Mouse (Mus musculus): ENCODE measurements around the gene Nob1. TPM values are rescaled to one million over a fixed set of nuclear protein-coding genes. Genes with fewer than 3 reads are reported as not detected.

The Nob1 gene
- polyA plus RNA-seq (2015; fragmentation: Nextera tagmentation; extraction: Ambion mirVana): 23.4 and 25.4 TPM in 2 replicates

DNA sequence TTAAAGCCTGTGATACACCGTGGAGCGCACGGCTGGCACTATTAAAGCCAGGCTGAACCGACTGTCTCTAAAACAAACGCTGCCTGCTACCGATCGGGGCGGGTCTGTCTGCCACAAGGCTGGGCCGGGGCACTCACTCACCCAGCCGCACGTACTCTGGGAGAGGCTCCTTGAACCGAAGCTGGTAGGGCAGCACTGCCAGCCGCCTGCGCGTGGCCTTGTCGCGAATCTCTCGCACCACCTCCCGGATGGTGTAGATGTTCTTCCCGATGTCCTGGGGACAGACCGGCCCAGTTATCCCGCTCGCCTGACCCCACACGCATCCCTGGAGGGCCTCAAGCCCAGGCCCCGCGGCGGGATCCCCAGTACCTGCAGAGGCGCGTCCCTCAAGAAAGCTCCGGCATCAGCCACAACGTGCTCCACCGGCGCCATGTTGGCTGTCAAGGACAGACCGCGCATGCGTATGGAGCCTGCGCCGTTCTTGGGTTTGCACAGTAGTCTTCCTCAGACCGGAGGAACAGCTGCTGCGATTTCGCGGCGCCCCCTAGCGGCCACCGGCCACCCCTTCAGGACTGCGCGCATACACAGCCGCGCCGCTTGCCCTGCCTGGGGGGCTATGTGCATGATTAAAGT is at the start of gene Nob1:
Gene Nob1 (minus strand): TSS at position 455 of the 633 bp plus-strand sequence.
- Histone ChIP-seq H3K9me3 (replicated peaks; ENCODE audit: control insufficient read depth, low read length) (no peaks in the 10 kb centered on the region), H3K4me3 (ENCODE audit: low read depth, low read length) (peak within 1 kb of the TSS; percentile 86), H3K36me3 (ENCODE audit: control insufficient read depth, insufficient read depth) (peaks cover 10% of the 10 kb centered on the region; the same call in 1 of the 2 replicates), H3K9ac (ENCODE audit: low read depth, low read length) (peak within 1 kb of the TSS; percentile 81), H3K27ac (ENCODE audit: low read length) (peak within 1 kb of the TSS; percentile 84), H3K27me3 (ENCODE audit: control insufficient read depth, insufficient read depth, low read depth, low read length) (no peaks in the 10 kb centered on the region), H3K4me2 (ENCODE audit: low read depth, low read length) (peak within 1 kb of the TSS; percentile 87), H3K4me1 (ENCODE audit: control insufficient read depth, low read depth, low read length) (peaks cover 20% of the 10 kb centered on the region)
- peak; percentile 95 for ATAC-seq (ENCODE audit: low read depth)
- under 1% methylated on average over 50 of the region's 50 CpGs for WGBS (ENCODE audit: insufficient replicate concordance)

DNA sequence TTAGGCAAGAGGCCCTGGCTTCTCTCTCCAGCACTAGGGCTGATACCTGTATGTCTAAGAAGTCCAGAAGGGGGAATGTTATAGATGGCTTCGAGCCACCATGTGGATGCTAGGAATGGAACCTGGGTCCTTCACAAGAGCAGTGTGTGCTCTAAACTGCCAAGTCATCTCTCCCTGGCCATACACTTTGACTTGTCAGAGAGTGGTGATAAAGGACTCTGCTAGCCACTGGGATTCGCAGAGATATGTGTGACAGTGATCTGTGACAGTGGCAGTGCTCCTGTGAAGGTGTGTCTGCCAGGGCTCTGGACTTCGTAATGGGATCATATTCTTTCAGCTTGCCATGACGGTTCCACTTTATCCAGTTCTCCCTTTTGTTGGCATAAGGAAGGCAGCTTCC is 48.5 kb upstream of the Nob1 start:
- H3K27ac ChIP-seq (ENCODE audit: low read length): no peak overlapping the region
- H3K4me1 ChIP-seq (ENCODE audit: control insufficient read depth, low read depth, low read length): no peaks in the 10 kb centered on the region
- H3K4me2 ChIP-seq (ENCODE audit: low read depth, low read length): no peak overlapping the region
- WGBS (ENCODE audit: insufficient replicate concordance): 57% methylated on average over 4 of the region's 4 CpGs
- H3K4me3 ChIP-seq (ENCODE audit: low read depth, low read length): no peak overlapping the region
- no peaks in the 10 kb centered on the region; the same call in 1 of the 2 replicates for H3K36me3 ChIP-seq (ENCODE audit: control insufficient read depth, insufficient read depth)
- no peaks in the 10 kb centered on the region for H3K9me3 ChIP-seq (replicated peaks; ENCODE audit: control insufficient read depth, low read length)
- ATAC-seq (ENCODE audit: low read depth): 0 out of 2 replicates have a peak, but pooled peaks have one; percentile 24
- no peaks in the 10 kb centered on the region for H3K27me3 ChIP-seq (ENCODE audit: control insufficient read depth, insufficient read depth, low read depth, low read length)
- no peak overlapping the region for H3K9ac ChIP-seq (ENCODE audit: low read depth, low read length)

DNA sequence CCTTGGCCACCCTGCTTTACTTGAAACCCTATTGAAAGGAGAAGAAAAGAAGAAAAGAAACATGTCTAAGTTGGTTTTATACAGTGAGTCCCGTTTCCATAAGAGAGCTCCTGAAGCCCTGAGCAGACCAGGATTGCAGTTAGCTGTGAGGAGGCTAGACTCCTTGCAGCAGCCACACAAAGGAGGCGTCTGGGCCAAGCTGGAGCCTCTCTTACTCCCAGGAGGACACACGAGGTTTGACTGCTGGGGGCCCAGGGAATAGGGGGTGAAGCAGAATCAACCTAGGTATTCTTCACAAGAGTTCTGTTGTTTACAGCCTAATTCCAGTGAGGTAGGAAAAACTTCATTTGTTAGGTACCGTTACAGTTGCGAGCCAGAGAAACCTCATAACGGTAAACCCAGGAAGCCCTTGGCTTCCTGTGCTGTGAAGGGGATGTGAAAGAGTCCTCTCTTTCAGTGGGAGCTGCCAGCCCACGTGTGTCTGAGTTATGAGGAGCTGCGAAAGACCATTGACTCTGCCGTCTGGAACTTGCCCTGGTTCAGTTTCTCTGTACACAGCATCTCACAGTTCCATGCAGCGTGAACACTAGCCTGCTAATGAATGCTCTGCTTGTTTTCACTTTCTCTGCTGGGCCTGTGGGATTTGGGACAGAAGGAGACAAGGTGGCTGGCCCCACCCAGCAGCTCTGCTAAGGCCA is 47.7 kb upstream of the Nob1 start:
- ATAC-seq (ENCODE audit: low read depth): no peak
- no peak overlapping the region for H3K27ac ChIP-seq (ENCODE audit: low read length)

DNA sequence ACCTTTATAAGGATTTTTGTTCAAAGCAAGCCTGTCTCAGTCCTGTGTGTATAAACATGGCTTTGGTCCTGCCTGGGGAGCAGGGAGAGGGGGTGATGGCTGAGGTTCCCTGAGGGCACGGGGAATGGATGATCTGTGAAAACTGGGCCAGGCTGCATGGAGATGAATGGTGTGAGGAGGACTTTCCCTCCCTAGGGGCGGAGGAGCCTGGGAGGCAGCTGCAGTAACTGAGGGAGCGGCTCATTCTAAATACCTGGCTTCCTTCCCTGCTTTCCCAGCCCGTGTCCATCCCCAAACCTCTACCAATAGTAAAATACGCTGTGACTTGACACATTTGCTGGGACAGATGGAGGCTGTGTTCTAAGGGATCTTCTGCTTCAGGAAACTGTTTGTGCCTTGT is 45.5 kb upstream of the Nob1 start:
- 86% methylated on average over 5 of the region's 5 CpGs for WGBS (ENCODE audit: insufficient replicate concordance)
- H3K9ac ChIP-seq (ENCODE audit: low read depth, low read length): no peak overlapping the region

More for the DNA sequence above, 47.7 kb upstream of the Nob1 start:
- Histone ChIP-seq H3K27me3 (ENCODE audit: control insufficient read depth, insufficient read depth, low read depth, low read length) (no peaks in the 10 kb centered on the region), H3K4me1 (ENCODE audit: control insufficient read depth, low read depth, low read length) (no peaks in the 10 kb centered on the region), H3K9me3 (replicated peaks; ENCODE audit: control insufficient read depth, low read length) (no peaks in the 10 kb centered on the region), H3K9ac (ENCODE audit: low read depth, low read length) (no peak overlapping the region), H3K4me2 (ENCODE audit: low read depth, low read length) (no peak overlapping the region), H3K36me3 (ENCODE audit: control insufficient read depth, insufficient read depth) (peaks cover 2% of the 10 kb centered on the region; the same call in 1 of the 2 replicates), H3K4me3 (ENCODE audit: low read depth, low read length) (no peak overlapping the region)
- WGBS (ENCODE audit: insufficient replicate concordance): 53% methylated on average over 10 of the region's 10 CpGs

DNA sequence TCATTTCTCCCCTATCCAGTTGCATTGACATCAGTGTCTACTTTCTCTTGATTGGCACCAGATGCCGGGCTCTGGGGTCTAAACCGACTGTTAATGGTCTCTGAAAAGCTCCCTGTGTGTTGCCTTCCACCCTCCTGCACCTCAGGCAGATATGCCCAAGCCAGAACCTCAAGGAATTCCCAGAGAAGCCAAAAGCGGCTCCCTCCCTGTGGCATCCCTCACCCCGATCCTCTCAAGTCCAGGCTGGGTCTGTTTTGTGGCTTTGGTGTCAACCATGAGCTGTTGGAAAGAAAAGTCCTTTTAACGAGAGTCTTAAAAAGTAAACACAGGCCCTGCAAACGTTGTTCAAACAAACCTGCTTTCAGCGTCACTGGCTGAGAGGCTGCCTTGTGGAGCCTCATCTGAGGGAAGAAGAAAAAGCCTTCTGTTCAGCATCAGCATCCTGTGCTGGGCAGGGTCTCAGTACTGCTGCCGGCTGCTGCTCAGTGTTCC is 44.0 kb upstream of the Nob1 start:
- no peak overlapping the region for H3K9ac ChIP-seq (ENCODE audit: low read depth, low read length)
- no peaks in the 10 kb centered on the region for H3K27me3 ChIP-seq (ENCODE audit: control insufficient read depth, insufficient read depth, low read depth, low read length)
- H3K4me1 ChIP-seq (ENCODE audit: control insufficient read depth, low read depth, low read length): no peaks in the 10 kb centered on the region; the same call in 1 of the 2 replicates
- ATAC-seq (ENCODE audit: low read depth): no peak
- H3K27ac ChIP-seq (ENCODE audit: low read length): no peak overlapping the region
- H3K4me2 ChIP-seq (ENCODE audit: low read depth, low read length): no peak overlapping the region
- WGBS (ENCODE audit: insufficient replicate concordance): 65% methylated on average over 8 of the region's 8 CpGs
- no peak overlapping the region for H3K4me3 ChIP-seq (ENCODE audit: low read depth, low read length)
- no peaks in the 10 kb centered on the region for H3K9me3 ChIP-seq (replicated peaks; ENCODE audit: control insufficient read depth, low read length)
- H3K36me3 ChIP-seq (ENCODE audit: control insufficient read depth, insufficient read depth): peaks cover 3% of the 10 kb centered on the region; the same call in 1 of the 2 replicates

More for the DNA sequence above, 45.5 kb upstream of the Nob1 start:
- ATAC-seq (ENCODE audit: low read depth): no peak
- Histone ChIP-seq H3K9me3 (replicated peaks; ENCODE audit: control insufficient read depth, low read length) (no peaks in the 10 kb centered on the region), H3K4me1 (ENCODE audit: control insufficient read depth, low read depth, low read length) (no peaks in the 10 kb centered on the region; the same call in 1 of the 2 replicates), H3K36me3 (ENCODE audit: control insufficient read depth, insufficient read depth) (peaks cover 3% of the 10 kb centered on the region; the same call in 1 of the 2 replicates), H3K4me2 (ENCODE audit: low read depth, low read length) (no peak overlapping the region), H3K27me3 (ENCODE audit: control insufficient read depth, insufficient read depth, low read depth, low read length) (no peaks in the 10 kb centered on the region), H3K27ac (ENCODE audit: low read length) (no peak overlapping the region), H3K4me3 (ENCODE audit: low read depth, low read length) (no peak overlapping the region)

DNA sequence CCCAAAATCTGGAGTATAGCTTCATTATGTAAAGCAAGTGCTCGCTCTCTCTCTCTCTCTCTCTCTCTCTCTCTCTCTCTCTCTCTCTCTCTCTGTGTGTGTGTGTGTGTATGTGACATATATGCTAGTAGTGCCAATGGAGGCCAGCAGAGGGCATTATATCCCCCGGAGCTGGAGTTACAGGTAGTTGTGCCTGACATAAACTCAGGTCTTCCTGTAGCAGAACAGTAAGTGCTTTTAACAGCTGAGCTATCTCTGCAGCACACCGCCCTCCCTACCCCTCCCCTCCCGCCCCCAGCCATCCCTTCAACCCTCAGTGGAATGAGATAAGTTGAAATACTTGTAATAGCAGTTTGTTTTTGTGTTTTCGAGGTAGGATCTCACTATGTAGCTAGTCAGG is 41.8 kb upstream of the Nob1 start:
- no peak for ATAC-seq (ENCODE audit: low read depth)
- Histone ChIP-seq H3K4me3 (ENCODE audit: low read depth, low read length) (no peak overlapping the region), H3K36me3 (ENCODE audit: control insufficient read depth, insufficient read depth) (peaks cover 3% of the 10 kb centered on the region; the same call in 1 of the 2 replicates), H3K27me3 (ENCODE audit: control insufficient read depth, insufficient read depth, low read depth, low read length) (no peaks in the 10 kb centered on the region), H3K4me2 (ENCODE audit: low read depth, low read length) (no peak overlapping the region), H3K4me1 (ENCODE audit: control insufficient read depth, low read depth, low read length) (no peaks in the 10 kb centered on the region; the same call in 1 of the 2 replicates), H3K9ac (ENCODE audit: low read depth, low read length) (no peak overlapping the region), H3K27ac (ENCODE audit: low read length) (no peak overlapping the region), H3K9me3 (replicated peaks; ENCODE audit: control insufficient read depth, low read length) (no peaks in the 10 kb centered on the region)
- WGBS (ENCODE audit: insufficient replicate concordance): 51% methylated on average over 5 of the region's 5 CpGs

DNA sequence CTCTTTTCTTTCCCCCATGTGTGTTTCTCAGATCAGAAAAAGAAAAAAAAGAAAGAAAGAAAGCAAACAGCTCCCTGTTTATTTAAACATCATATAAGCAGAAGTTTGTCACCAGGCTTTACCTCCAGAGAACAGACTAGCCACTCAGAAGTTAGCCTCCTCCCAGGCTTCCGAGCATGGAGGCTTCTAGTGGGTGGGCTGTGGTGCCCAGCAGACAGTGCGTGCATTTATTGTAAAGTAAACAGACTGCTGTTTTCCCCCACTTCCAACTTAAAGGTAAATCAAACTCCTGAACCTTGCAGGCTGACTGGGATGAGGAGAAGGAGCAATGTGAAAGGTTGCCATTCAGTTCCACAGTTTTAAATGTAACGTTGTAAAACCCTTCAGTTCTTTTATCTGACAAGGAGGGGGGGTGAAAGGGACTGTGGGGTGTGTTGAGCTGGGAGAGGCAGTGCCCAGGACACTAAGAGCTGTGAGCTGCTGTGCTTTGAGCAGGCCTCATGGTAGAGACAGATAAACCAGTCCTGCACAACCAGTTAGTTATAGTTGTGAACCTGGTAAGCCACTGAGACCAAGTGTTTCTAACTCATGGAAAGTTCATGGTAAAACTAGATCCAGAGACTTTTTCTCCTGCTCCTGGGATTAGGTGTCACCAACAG is 40.6 kb upstream of the Nob1 start:
- Histone ChIP-seq H3K4me1 (ENCODE audit: control insufficient read depth, low read depth, low read length) (no peaks in the 10 kb centered on the region; the same call in 1 of the 2 replicates), H3K27me3 (ENCODE audit: control insufficient read depth, insufficient read depth, low read depth, low read length) (no peaks in the 10 kb centered on the region), H3K36me3 (ENCODE audit: control insufficient read depth, insufficient read depth) (peaks cover 6% of the 10 kb centered on the region), H3K9me3 (replicated peaks; ENCODE audit: control insufficient read depth, low read length) (no peaks in the 10 kb centered on the region), H3K4me3 (ENCODE audit: low read depth, low read length) (no peak overlapping the region), H3K4me2 (ENCODE audit: low read depth, low read length) (no peak overlapping the region), H3K9ac (ENCODE audit: low read depth, low read length) (no peak overlapping the region), H3K27ac (ENCODE audit: low read length) (no peak overlapping the region)
- ATAC-seq (ENCODE audit: low read depth): peak; percentile 35; the same call in 1 of the 2 replicates
- WGBS (ENCODE audit: insufficient replicate concordance): 58% methylated on average over 3 of the region's 3 CpGs

DNA sequence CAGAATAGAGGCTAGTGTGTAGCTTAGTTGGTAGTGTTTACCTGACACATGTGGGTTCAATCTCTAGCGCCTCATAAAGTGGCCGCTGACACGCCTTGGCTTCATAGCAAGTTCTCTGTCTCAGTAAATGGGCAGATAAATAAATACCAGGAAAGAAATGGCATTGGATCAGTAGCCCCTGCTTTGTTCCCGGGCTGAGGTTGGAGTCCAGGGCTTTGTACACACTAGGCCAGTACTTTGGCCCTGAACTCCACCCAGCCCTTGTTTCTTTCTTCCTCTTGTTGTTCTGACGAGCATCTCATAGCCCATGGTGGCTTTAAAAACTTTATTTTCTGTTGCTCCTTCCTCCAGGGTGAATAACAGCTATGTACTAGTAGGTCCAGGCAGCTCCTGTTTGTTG is 37.6 kb upstream of the Nob1 start:
- no peak overlapping the region for H3K4me3 ChIP-seq (ENCODE audit: low read depth, low read length)
- no peak overlapping the region for H3K4me2 ChIP-seq (ENCODE audit: low read depth, low read length)
- 0 out of 2 replicates have a peak, but pooled peaks have one; percentile 35 for ATAC-seq (ENCODE audit: low read depth)
- no peaks in the 10 kb centered on the region for H3K9me3 ChIP-seq (replicated peaks; ENCODE audit: control insufficient read depth, low read length)
- no peaks in the 10 kb centered on the region; the same call in 1 of the 2 replicates for H3K4me1 ChIP-seq (ENCODE audit: control insufficient read depth, low read depth, low read length)
- 77% methylated on average over 5 of the region's 5 CpGs for WGBS (ENCODE audit: insufficient replicate concordance)
- H3K27ac ChIP-seq (ENCODE audit: low read length): no peak overlapping the region
- no peak overlapping the region for H3K9ac ChIP-seq (ENCODE audit: low read depth, low read length)
- H3K36me3 ChIP-seq (ENCODE audit: control insufficient read depth, insufficient read depth): peaks cover 10% of the 10 kb centered on the region
- H3K27me3 ChIP-seq (ENCODE audit: control insufficient read depth, insufficient read depth, low read depth, low read length): no peaks in the 10 kb centered on the region

Data from liver, embryonic 16.5 days (tissue).